Mouse (Mus musculus): ENCODE measurements around the gene Aurka.

DNA sequence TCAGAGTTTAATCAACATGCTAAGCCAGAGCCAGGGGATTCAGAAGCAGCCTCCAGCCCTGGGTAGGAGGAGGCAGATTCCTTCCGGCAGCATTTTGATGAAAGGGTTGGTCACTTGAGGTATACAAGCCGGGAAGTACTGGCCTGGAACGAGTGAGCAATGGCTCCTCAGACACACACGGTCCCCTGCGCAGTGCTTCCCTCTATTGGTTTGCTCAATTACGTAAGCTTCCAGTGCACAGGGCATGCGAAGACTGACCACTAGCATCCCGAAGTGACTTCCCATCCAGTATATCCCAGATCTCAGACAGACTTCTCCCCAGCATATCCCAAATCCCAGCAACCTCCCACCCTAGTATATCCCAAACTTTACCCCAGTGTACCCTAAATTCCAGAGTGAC, 42.1 kb downstream of the Aurka start:
- TF ChIP-seq CTCF (IDR thresholded peaks at IDR 0.05; ENCODE audit: low read depth) (no peak), EP300 (optimal IDR thresholded peaks at IDR 0.05) (no peak)
